Mouse (Mus musculus): Measurements from ENCODE around the gene Ttc7. TPM values are rescaled to one million over a fixed set of nuclear protein-coding genes. Genes with fewer than 3 reads are reported as not detected.
"Not testable (repeated sequence)": the region's sequence is repeated elsewhere in the genome, so short reads cannot be mapped to it uniquely, and the experiment has no call there.

Ttc7 gene
- polyA plus RNA-seq, 1 experiment from 2014 or later: 3.6 TPM

DNA sequence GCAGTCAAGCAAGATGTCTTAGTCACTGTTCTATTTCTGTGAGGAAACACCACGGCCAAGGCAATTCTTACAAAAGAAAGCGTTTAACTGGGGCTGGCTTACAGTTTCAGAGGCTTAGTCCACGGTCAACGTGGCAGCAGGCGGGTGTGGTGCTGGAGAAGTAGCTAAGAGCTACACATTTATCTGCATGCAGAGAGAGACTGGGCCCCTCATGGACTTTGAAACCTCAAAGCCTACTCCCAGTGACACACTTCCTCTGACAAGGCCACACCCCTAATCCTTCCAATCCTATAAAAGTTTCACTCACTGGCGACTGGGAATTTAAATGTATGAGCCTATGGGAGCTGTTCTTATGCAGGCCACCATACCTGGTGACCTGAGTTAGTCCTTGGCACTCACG lies 13.1 kb downstream of the Ttc7 start:
- ATAC-seq (ENCODE audit: insufficient read depth) (no peak), DNase-seq (no peak)
- no peak for TF ChIP-seq CTCF (IDR thresholded peaks at IDR 0.05; ENCODE audit: low read depth)
- H3K4me3 ChIP-seq (ENCODE audit: low read depth, low read length): no peak overlapping the region
- no peaks in the 10 kb centered on the region for H3K36me3 ChIP-seq (ENCODE audit: insufficient read depth)
- no peak overlapping the region for H3K9ac ChIP-seq
- H3K4me1 ChIP-seq (ENCODE audit: insufficient read depth): no peaks in the 10 kb centered on the region
- H3K9me3 ChIP-seq (ENCODE audit: low read depth, low read length): no peaks in the 10 kb centered on the region
- WGBS: 75% methylated on average over 7 of the region's 7 CpGs
- H3K27ac ChIP-seq (ENCODE audit: low read depth): no peak overlapping the region
- no peak overlapping the region for H3K4me2 ChIP-seq
- H3K27me3 ChIP-seq (ENCODE audit: insufficient read depth, low read length): no peaks in the 10 kb centered on the region

- ATAC-seq (ENCODE audit: insufficient read depth); H3K27me3 ChIP-seq (ENCODE audit: insufficient read depth, low read length); H3K36me3 ChIP-seq (ENCODE audit: insufficient read depth); DNase-seq; H3K4me2 ChIP-seq; H3K4me3 ChIP-seq (ENCODE audit: low read depth, low read length); H3K27ac ChIP-seq (ENCODE audit: low read depth); H3K9me3 ChIP-seq (ENCODE audit: low read depth, low read length); H3K4me1 ChIP-seq (ENCODE audit: insufficient read depth); H3K9ac ChIP-seq: not testable (repeated sequence)
- 60% methylated on average over 1 of the region's 1 CpGs for WGBS
These were observed 14.0 kb downstream of the Ttc7 start for GRCm38 (mm10) chr17:87296701-87297100.

DNA sequence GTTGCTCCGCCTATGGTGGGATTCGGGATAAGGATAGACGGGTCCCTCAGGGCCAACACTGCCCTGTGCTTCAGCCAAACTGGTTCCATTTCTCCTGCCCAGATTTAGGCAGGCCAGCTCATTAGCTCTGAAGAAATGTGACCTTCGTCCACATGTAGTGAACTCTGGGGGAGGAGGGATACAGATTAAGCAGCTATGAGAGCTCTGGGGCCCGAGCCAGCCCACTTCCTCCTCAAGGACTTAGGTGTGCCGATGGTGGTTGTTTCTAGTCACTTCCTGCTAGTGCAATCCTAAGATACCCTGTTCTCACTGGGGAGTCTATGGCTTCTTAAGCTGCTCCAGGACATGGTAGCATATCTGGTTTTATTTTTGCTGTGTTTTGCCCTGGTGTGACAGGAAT lies 16.3 kb downstream of the Ttc7 start:
- Histone ChIP-seq H3K4me1 (ENCODE audit: insufficient read depth) (no peaks in the 10 kb centered on the region), H3K9ac (no peak overlapping the region), H3K9me3 (ENCODE audit: low read depth, low read length) (no peaks in the 10 kb centered on the region), H3K4me2 (no peak overlapping the region), H3K36me3 (ENCODE audit: insufficient read depth) (no peaks in the 10 kb centered on the region), H3K4me3 (ENCODE audit: low read depth, low read length) (no peak overlapping the region), H3K27ac (ENCODE audit: low read depth) (no peak overlapping the region), H3K27me3 (ENCODE audit: insufficient read depth, low read length) (no peaks in the 10 kb centered on the region)
- no peak for TF ChIP-seq CTCF (IDR thresholded peaks at IDR 0.05; ENCODE audit: low read depth)
- no peak for DNase-seq
- no peak for ATAC-seq (ENCODE audit: insufficient read depth)
- WGBS: 58% methylated on average over 6 of the region's 6 CpGs

DNA sequence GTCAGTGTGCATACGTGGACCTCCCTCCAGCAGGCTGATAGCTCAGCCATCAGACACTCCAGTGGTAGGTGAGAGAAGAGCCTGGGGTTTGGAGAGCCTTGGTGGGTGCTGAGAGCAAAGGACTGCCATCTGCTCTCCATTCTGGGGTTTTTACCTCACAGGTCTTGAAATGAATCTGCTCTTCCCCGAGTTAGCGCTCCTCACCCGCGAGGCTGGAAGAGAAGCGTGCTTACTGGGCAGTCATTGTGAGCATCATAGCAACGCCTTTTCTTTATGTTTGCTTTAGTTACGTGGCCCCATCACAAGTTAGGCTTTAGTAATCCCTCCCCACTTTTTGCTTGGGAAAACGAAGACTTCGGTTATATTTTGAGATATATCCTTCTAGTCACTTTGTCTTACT lies 17.7 kb downstream of the Ttc7 start:
- H3K27ac ChIP-seq (ENCODE audit: low read depth): no peak overlapping the region
- no peaks in the 10 kb centered on the region for H3K4me1 ChIP-seq (ENCODE audit: insufficient read depth)
- H3K36me3 ChIP-seq (ENCODE audit: insufficient read depth): no peaks in the 10 kb centered on the region
- H3K4me2 ChIP-seq: no peak overlapping the region
- H3K4me3 ChIP-seq (ENCODE audit: low read depth, low read length): no peak overlapping the region
- no peaks in the 10 kb centered on the region for H3K27me3 ChIP-seq (ENCODE audit: insufficient read depth, low read length)
- no peak for ATAC-seq (ENCODE audit: insufficient read depth)
- WGBS: 62% methylated on average over 10 of the region's 10 CpGs
- no peaks in the 10 kb centered on the region for H3K9me3 ChIP-seq (ENCODE audit: low read depth, low read length)
- no peak overlapping the region for H3K9ac ChIP-seq
- DNase-seq: no peak
- no peak for TF ChIP-seq CTCF (IDR thresholded peaks at IDR 0.05; ENCODE audit: low read depth)

DNA sequence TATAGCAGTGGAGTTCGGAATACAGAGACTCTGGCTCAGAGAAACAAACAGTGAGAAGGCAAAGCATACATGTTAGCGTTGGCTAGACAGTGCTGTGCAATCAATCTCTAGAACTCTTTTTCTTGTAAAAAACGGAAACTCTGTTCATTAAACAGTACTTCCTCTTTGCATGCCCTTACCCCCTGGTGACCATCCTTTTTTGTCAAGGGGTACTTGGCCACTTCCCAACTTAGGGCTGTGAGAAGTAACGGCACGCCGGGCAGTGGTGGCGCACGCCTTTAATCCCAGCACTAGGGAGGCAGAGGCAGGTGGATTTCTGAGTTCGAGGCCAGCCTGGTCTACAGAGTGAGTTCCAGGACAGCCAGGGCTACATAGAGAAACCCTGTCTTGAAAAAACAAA lies 18.9 kb downstream of the Ttc7 start:
- not testable (repeated sequence) for H3K4me2 ChIP-seq; H3K4me3 ChIP-seq (ENCODE audit: low read depth, low read length); H3K9me3 ChIP-seq (ENCODE audit: low read depth, low read length); H3K27me3 ChIP-seq (ENCODE audit: insufficient read depth, low read length); DNase-seq; ATAC-seq (ENCODE audit: insufficient read depth); H3K4me1 ChIP-seq (ENCODE audit: insufficient read depth); H3K9ac ChIP-seq; H3K36me3 ChIP-seq (ENCODE audit: insufficient read depth); H3K27ac ChIP-seq (ENCODE audit: low read depth)
- 79% methylated on average over 8 of the region's 9 CpGs for WGBS

- H3K4me1 ChIP-seq (ENCODE audit: insufficient read depth): no peaks in the 10 kb centered on the region
- no peaks in the 10 kb centered on the region for H3K9me3 ChIP-seq (ENCODE audit: low read depth, low read length)
- H3K27me3 ChIP-seq (ENCODE audit: insufficient read depth, low read length): no peaks in the 10 kb centered on the region
- no peak overlapping the region for H3K4me3 ChIP-seq (ENCODE audit: low read depth, low read length)
- WGBS: 63% methylated on average over 13 of the region's 13 CpGs
- no peak overlapping the region for H3K9ac ChIP-seq
- ATAC-seq (ENCODE audit: insufficient read depth) (0 out of 2 replicates have a peak, but pooled peaks have one; percentile 26), DNase-seq (no peak)
- TF ChIP-seq CTCF (IDR thresholded peaks at IDR 0.05; ENCODE audit: low read depth): no peak
- no peaks in the 10 kb centered on the region for H3K36me3 ChIP-seq (ENCODE audit: insufficient read depth)
- no peak overlapping the region for H3K27ac ChIP-seq (ENCODE audit: low read depth)
- H3K4me2 ChIP-seq: no peak overlapping the region
These were observed 19.5 kb downstream of the Ttc7 start for GRCm38 (mm10) chr17:87302014-87302794.

DNA sequence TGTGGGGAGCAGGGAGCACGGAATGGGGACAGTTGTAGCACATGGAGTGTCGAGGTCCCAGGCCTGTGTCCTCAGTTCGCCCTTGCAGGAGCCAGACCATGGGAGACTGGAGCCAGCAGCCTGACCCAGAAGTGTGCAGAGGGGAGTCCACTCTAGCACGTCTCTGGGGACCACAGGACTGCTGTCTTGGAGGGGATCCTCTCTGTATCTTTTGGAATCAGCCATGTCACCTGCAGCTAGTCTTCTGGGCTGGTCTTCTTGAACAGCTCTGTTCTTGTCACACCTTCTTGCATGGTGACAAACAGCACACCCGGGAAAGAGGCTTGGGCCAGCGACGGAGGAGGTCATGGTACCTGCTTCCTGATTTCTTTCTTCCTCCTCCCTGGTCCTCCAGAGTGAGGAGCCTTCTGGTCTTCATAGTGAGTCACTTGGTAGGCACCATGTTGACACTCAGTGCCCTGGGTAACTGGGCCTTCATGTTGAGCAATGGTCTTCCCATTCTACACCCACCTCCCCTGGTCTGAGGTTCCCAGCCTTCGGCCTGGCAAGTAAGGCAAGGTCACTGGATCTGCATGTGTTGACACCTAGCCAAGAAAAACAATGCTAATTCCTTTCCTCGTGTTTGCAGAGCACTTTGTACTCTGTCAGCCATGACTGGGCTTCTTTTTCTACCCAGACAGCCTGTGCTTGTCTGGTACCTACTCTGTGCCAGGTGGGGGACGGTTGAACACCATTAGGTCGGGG lies 21.6 kb downstream of the Ttc7 start:
- Histone ChIP-seq H3K9ac (no peak overlapping the region), H3K9me3 (ENCODE audit: low read depth, low read length) (no peaks in the 10 kb centered on the region), H3K4me1 (ENCODE audit: insufficient read depth) (no peaks in the 10 kb centered on the region), H3K27ac (ENCODE audit: low read depth) (no peak overlapping the region), H3K36me3 (ENCODE audit: insufficient read depth) (no peaks in the 10 kb centered on the region), H3K27me3 (ENCODE audit: insufficient read depth, low read length) (no peaks in the 10 kb centered on the region), H3K4me3 (ENCODE audit: low read depth, low read length) (no peak overlapping the region), H3K4me2 (no peak overlapping the region)
- DNase-seq (no peak), ATAC-seq (ENCODE audit: insufficient read depth) (no peak)
- TF ChIP-seq CTCF (IDR thresholded peaks at IDR 0.05; ENCODE audit: low read depth): no peak
- 70% methylated on average over 11 of the region's 11 CpGs for WGBS

All from lung, embryonic 14.5 days (tissue).